Mouse (Mus musculus): Measurements from ENCODE around the gene Actg1.

DNA sequence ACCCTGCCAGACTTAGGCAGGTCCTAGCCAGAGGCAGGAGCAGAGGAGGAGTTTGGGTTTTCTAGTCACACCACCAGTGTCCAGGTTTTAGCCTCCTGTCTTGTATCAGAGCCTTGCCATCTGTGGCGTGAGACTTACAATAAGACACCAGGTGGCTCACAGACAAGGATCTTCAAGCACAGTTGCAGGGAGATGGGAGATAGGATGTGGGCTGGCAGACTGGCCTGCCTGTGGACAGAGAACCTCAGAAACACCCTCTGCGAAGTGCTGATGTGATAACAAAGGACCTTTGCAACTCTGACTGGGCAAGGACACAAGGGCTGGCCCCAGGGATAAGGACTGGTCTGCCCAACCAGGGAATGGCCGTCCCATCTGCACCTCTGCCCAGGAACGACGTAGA, 48.9 kb downstream of the Actg1 start:
- TF ChIP-seq CTCF (IDR thresholded peaks at IDR 0.05; ENCODE audit: low read depth) (no peak), EP300 (IDR thresholded peaks at IDR 0.05; ENCODE audit: low read depth) (no peak)

Measured in heart, postnatal 0 days (tissue).